22 mouse cellular contexts compared by ENCODE assay signal in genomic region chr16:23274005-23274404, GRCm38 (mm10). TPM values are rescaled to one million over a fixed set of nuclear protein-coding genes. Genes with fewer than 3 reads are reported as not detected.
DNase-seq lines count a peak whose midpoint lies in the region; TF ChIP-seq lines count a peak whose summit lies in the region.
"Had no signal": no experiment of that assay in that cellular context is flagged by ENCODE, and none has a peak within 500 bp of the region (broad histone marks: within the 10 kb centered on the region; RNA-seq: fewer than 3 reads in every experiment).

No protein-coding gene starts in this region.

- H3K27ac ChIP-seq in left cerebral cortex, adult 2 months: peak overlapping the region; percentile 17; the same call in 1 of the 2 replicates
- H3K27ac ChIP-seq in cortical plate, adult 2 months (ENCODE audit: insufficient read depth, low read length): peak overlapping the region; percentile 9; the same call in 1 of the 2 replicates
- H3K27ac ChIP-seq: embryonic facial prominence, embryonic 10.5 days; hindbrain, embryonic 15.5 days; limb, embryonic 10.5 days; liver, embryonic 15.5 days; neural tube, embryonic 12.5 days; stomach, embryonic 15.5 days had no signal

- intact Hi-C loops in left cerebral cortex, adult 2 months (cut with DNase I): no loop called here
- intact Hi-C loops in left cerebral cortex, postnatal 10 days (cut with DNase I): loop anchor here (5.0 kb wide), 1 partner anchor 47 kb away; no protein-coding TSS in a partner anchor

- peaks cover 8% of the 10 kb centered on the region for H3K4me1 ChIP-seq in cortical plate, adult 2 months (ENCODE audit: control insufficient read depth, insufficient read depth, low read length)

- H3K4me3 ChIP-seq in left cerebral cortex, adult 2 months: no peak overlapping the region
- H3K4me3 ChIP-seq in cortical plate, adult 2 months (ENCODE audit: insufficient read depth, low read length): no peak overlapping the region
- H3K4me3 ChIP-seq: embryonic facial prominence, embryonic 10.5 days; hindbrain, embryonic 15.5 days; limb, embryonic 10.5 days; liver, embryonic 15.5 days; neural tube, embryonic 12.5 days; stomach, embryonic 15.5 days had no signal

- no peak for TF ChIP-seq CTCF in left cerebral cortex, adult 2 months (IDR thresholded peaks at IDR 0.05)
- TF ChIP-seq CTCF in cortical plate, adult 2 months (IDR thresholded peaks at IDR 0.05; ENCODE audit: extremely low read depth, insufficient read depth, low read length): no peak

- TF ChIP-seq POLR2A in cortical plate, adult 2 months (IDR thresholded peaks at IDR 0.05; ENCODE audit: extremely low read depth, insufficient read depth, low read length): no peak

- no peak for DNase-seq in left cerebral cortex, adult 2 months (ENCODE audit: extremely low spot score in 1 of 2, low spot score in 2 of 2)
- DNase-seq in left cerebral cortex, postnatal 10 days (ENCODE audit: extremely low spot score in 1 of 2, low spot score in 2 of 2): no peak
- DNase-seq in A20 (ENCODE audit: low read depth, low spot score): peak; percentile 52
- DNase-seq in CD4-positive helper T cell, adult 2 months (ENCODE audit: low read depth, low spot score): peak; percentile 78
- no peak for DNase-seq in kidney, postnatal 36 days
- no peak for DNase-seq in kidney, postnatal 14 days
- DNase-seq: cerebellum, adult 8-10 months; forebrain, postnatal 0 days; gastrocnemius, postnatal 14 days; kidney, postnatal 4 days; layer of hippocampus, adult 9-11 months; liver; retina, postnatal 1 day; thymus, adult 2 months; thymus, postnatal 4 days had no signal

RNA-seq across cellular contexts. Expression of gene St6gal1, which starts 49.5 kb away (rescaled TPM):
- 10 to 100 TPM; 16.5 to 18.7 TPM for total RNA-seq in left cerebral cortex, adult 2 months (2021)
- 10 to 100 TPM; 10.3 to 12.0 TPM for total RNA-seq in left cerebral cortex, postnatal 10 days (2021)
- 13.3 and 13.5 TPM in 2 replicates for polyA plus RNA-seq in cortical plate, adult 2 months (2012; rRNA removed)

Comparison
In these comparisons a context has a peak if more than half of its experiments do, and no peak if none do; other contexts are left out.
1. DNase-seq: peak in A20 (single experiment) and CD4-positive helper T cell, adult 2 months (single experiment); none in left cerebral cortex, adult 2 months (0 of 2), left cerebral cortex, postnatal 10 days (0 of 2), kidney, postnatal 36 days (0 of 2) and kidney, postnatal 14 days (single experiment).